Mouse (Mus musculus): ENCODE measurements around the gene Ccnc. TPM values are rescaled to one million over a fixed set of nuclear protein-coding genes. Genes with fewer than 3 reads are reported as not detected.
A peak's percentile ranks its signal among the peaks of the same experiment; 100 is the strongest.

Gene Ccnc
- polyA plus RNA-seq, 1 experiment from 2014 or later: 38.8 TPM

DNA sequence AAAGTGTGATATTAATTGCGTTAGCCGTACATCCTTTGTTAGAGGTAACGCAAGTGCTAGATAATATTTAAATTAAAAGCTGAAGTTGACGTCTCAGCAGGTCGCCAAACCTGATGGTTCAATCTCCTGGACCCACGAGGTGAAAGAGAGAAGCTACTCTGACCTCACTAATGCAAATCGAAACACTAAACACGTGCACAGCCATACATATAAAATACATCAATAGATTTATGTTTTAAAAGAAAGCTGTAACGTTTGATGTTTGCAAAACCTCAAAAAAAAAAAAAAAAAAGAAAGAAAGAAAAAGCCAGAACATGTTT is 49.4 kb downstream of the Ccnc start:
- H3K4me1 ChIP-seq (replicated peaks; ENCODE audit: control insufficient read depth, insufficient read depth, low read length): peaks cover 18% of the 10 kb centered on the region
- H3K27me3 ChIP-seq (replicated peaks; ENCODE audit: control insufficient read depth, insufficient read depth, low read length): no peaks in the 10 kb centered on the region
- H3K36me3 ChIP-seq (ENCODE audit: control insufficient read depth, insufficient read depth, low read length): peaks cover 7% of the 10 kb centered on the region; the same call in 1 of the 2 replicates
- H3K9me3 ChIP-seq (ENCODE audit: control insufficient read depth, low read length): no peaks in the 10 kb centered on the region
- ATAC-seq (replicated peaks; ENCODE audit: low FRiP score) (no peak), DNase-seq (ENCODE audit: low spot score) (no peak)
- peak overlapping the region; percentile 87 for H3K9ac ChIP-seq (ENCODE audit: low read depth, low read length)
- peak overlapping the region; percentile 75; the same call in 1 of the 2 replicates for H3K27ac ChIP-seq (ENCODE audit: low read depth, low read length)
- peak overlapping the region; percentile 77 for H3K4me2 ChIP-seq
- peak overlapping the region; percentile 65 for H3K4me3 ChIP-seq (ENCODE audit: low read depth, low read length)
- 8% methylated on average over 9 of the region's 9 CpGs for WGBS

DNA sequence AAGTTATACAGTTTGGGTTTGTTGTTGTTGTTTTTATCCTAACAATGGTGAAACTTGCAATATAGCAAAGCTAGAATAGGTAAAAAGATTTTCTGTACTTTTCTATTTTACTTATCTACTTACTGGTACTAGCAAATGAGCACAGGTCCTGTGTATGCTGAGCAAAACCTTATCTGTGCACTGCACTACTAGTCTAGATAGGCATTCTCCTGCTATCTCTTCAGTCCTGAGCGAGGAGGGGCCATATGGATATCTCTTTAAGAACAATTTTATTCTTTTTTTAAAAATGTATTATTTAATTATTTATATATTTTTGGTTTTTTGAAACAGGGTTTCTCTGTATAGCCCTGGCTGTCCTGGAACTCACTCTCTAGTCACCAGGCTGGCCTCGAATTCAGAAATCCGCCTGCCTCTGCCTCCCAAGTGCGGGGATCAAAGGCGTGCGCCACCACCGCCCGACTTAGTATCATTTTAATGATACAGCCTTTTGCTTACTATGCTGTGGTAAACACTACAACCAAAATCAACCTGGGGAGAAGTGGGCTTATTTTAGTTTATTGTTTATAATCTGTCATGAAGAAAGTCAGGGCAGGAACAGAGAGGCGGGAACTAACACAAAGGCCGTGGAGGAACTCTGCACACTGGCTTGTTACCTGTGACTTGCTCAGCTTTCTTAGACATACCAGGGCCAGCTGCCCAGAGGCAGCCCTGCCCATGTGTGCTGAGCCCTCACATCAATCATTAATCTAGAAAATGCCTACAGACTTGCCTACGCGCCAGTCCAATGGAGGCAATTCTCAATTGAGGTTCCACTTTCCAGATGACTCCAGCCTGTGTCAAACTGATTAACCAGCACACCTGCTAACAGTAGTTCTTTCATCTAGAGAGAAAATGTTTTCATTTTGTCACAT is 53.6 kb downstream of the Ccnc start:
- peak; percentile 89 for ATAC-seq (replicated peaks; ENCODE audit: low FRiP score)
- no peak overlapping the region for H3K4me3 ChIP-seq (ENCODE audit: low read depth, low read length)
- peak overlapping the region; percentile 75 for H3K27ac ChIP-seq (ENCODE audit: low read depth, low read length)

DNA sequence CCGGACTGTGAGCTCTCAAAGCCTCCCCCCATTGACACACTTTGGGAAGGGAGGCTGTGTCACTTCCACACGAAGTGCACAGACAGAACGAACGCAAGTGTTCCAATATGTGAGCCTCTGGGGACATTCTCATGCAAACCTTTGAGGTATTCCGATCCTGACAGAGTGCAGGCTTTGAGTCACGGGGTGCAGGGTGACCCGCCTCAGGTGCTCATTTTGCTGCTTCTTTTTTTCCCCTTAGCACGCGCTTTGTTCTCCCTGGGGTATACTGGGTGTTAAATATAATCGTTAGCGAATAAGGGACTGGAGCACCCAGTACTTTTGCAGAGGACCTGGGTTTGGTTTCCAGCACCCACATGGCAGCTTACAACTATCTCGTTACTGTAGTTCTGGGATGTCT is 58.8 kb downstream of the Ccnc start:
- Histone ChIP-seq H3K9me3 (ENCODE audit: control insufficient read depth, low read length) (no peaks in the 10 kb centered on the region), H3K4me1 (replicated peaks; ENCODE audit: control insufficient read depth, insufficient read depth, low read length) (peaks cover 4% of the 10 kb centered on the region; the same call in 1 of the 2 replicates), H3K36me3 (ENCODE audit: control insufficient read depth, insufficient read depth, low read length) (peaks cover 34% of the 10 kb centered on the region)

More for the DNA sequence above, 53.6 kb downstream of the Ccnc start:
- H3K36me3 ChIP-seq (ENCODE audit: control insufficient read depth, insufficient read depth, low read length): peaks cover 28% of the 10 kb centered on the region
- DNase-seq (ENCODE audit: low spot score): no peak
- no peaks in the 10 kb centered on the region for H3K9me3 ChIP-seq (ENCODE audit: control insufficient read depth, low read length)
- peak overlapping the region; percentile 38 for H3K4me2 ChIP-seq
- 0 out of 2 replicates have a peak overlapping the region, but pooled peaks have one; percentile 15 for H3K9ac ChIP-seq (ENCODE audit: low read depth, low read length)
- H3K4me1 ChIP-seq (replicated peaks; ENCODE audit: control insufficient read depth, insufficient read depth, low read length): peaks cover 16% of the 10 kb centered on the region
- WGBS: 76% methylated on average over 12 of the region's 12 CpGs
- no peaks in the 10 kb centered on the region for H3K27me3 ChIP-seq (replicated peaks; ENCODE audit: control insufficient read depth, insufficient read depth, low read length)

DNA sequence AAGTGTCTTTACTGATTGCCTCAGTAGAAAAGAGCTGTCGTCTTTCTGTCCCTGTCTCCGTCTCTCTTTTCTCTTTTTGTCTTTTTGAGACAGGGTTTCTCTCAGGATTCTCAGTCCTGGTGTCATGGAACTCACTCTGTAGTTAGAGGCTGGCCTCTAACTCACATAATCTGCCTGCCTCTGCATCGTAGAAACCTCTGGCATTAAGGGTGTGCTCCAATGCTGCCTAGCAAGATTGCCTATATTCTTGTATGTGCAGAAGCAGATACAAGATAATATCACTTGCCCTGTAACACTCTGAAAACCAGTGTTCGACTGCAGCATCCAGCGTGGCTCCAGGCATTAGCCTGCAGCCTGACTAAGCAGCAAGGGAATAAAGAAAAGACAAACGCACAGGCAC is 61.4 kb downstream of the Ccnc start:
- H3K9ac ChIP-seq (ENCODE audit: low read depth, low read length): no peak overlapping the region
- ATAC-seq (replicated peaks; ENCODE audit: low FRiP score): no peak
- no peaks in the 10 kb centered on the region for H3K9me3 ChIP-seq (ENCODE audit: control insufficient read depth, low read length)
- H3K36me3 ChIP-seq (ENCODE audit: control insufficient read depth, insufficient read depth, low read length): peaks cover 19% of the 10 kb centered on the region
- H3K27me3 ChIP-seq (replicated peaks; ENCODE audit: control insufficient read depth, insufficient read depth, low read length): no peaks in the 10 kb centered on the region
- H3K27ac ChIP-seq (ENCODE audit: low read depth, low read length): no peak overlapping the region
- no peak overlapping the region for H3K4me3 ChIP-seq (ENCODE audit: low read depth, low read length)
- H3K4me2 ChIP-seq: no peak overlapping the region
- H3K4me1 ChIP-seq (replicated peaks; ENCODE audit: control insufficient read depth, insufficient read depth, low read length): no peaks in the 10 kb centered on the region
- no peak for DNase-seq (ENCODE audit: low spot score)
- WGBS: 85% methylated on average over 6 of the region's 6 CpGs

More for the DNA sequence above, 58.8 kb downstream of the Ccnc start:
- Histone ChIP-seq H3K9ac (ENCODE audit: low read depth, low read length) (no peak overlapping the region), H3K4me2 (no peak overlapping the region), H3K27ac (ENCODE audit: low read depth, low read length) (no peak overlapping the region), H3K27me3 (replicated peaks; ENCODE audit: control insufficient read depth, insufficient read depth, low read length) (no peaks in the 10 kb centered on the region), H3K4me3 (ENCODE audit: low read depth, low read length) (no peak overlapping the region)
- no peak for ATAC-seq (replicated peaks; ENCODE audit: low FRiP score)
- no peak for DNase-seq (ENCODE audit: low spot score)
- WGBS: 94% methylated on average over 12 of the region's 12 CpGs

DNA sequence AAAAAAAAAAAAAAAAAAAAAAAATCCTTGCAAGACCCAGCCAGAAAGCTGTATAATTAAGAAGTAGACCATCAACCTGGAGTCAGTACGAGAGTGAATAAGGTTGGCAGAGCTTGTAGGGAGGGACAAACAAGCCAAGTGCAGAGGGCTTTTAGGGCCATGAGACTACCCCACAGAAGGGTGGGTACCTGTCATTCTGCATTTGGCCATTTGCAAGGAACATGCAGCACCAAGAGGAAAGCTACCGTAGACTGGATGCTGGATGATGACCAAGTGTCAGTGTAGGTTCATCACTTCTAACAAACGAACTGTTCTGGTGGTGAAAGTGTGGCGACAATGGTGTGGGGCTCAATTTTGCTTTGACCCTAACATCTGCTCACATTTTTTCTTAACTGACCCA is 62.3 kb downstream of the Ccnc start:
- Histone ChIP-seq H3K4me2 (no peak overlapping the region), H3K4me3 (ENCODE audit: low read depth, low read length) (no peak overlapping the region), H3K27me3 (replicated peaks; ENCODE audit: control insufficient read depth, insufficient read depth, low read length) (no peaks in the 10 kb centered on the region), H3K9ac (ENCODE audit: low read depth, low read length) (no peak overlapping the region), H3K27ac (ENCODE audit: low read depth, low read length) (no peak overlapping the region), H3K4me1 (replicated peaks; ENCODE audit: control insufficient read depth, insufficient read depth, low read length) (no peaks in the 10 kb centered on the region), H3K36me3 (ENCODE audit: control insufficient read depth, insufficient read depth, low read length) (peaks cover 19% of the 10 kb centered on the region), H3K9me3 (ENCODE audit: control insufficient read depth, low read length) (no peaks in the 10 kb centered on the region)
- 84% methylated on average over 4 of the region's 4 CpGs for whole genome bisulfite sequencing
- DNase-seq (ENCODE audit: low spot score): no peak
- no peak for ATAC-seq (replicated peaks; ENCODE audit: low FRiP score)

DNA sequence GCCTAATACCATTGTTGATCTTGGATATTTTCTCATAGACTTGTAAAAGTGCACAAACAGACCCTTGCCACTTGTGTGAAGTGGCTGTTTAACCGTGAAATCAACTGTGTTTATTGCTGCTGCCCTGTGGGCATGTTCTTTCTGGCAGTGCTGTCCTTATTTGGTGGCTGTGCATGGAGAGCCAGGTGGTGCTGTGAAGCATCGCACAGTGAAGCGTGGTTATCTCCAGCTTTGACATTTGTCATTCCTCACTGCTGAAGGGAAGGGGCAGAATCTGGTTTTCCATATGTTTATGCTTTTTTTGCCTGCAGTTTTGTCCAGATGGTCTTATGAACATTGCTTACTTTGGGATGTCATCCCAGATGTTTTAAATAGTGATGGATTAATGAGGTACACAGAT is 66.1 kb downstream of the Ccnc start:
- 72% methylated on average over 3 of the region's 3 CpGs for WGBS
- Histone ChIP-seq H3K36me3 (ENCODE audit: control insufficient read depth, insufficient read depth, low read length) (peaks cover 3% of the 10 kb centered on the region; the same call in 1 of the 2 replicates), H3K9me3 (ENCODE audit: control insufficient read depth, low read length) (no peaks in the 10 kb centered on the region), H3K4me3 (ENCODE audit: low read depth, low read length) (no peak overlapping the region), H3K27ac (ENCODE audit: low read depth, low read length) (no peak overlapping the region), H3K4me2 (no peak overlapping the region), H3K9ac (ENCODE audit: low read depth, low read length) (no peak overlapping the region), H3K27me3 (replicated peaks; ENCODE audit: control insufficient read depth, insufficient read depth, low read length) (no peaks in the 10 kb centered on the region), H3K4me1 (replicated peaks; ENCODE audit: control insufficient read depth, insufficient read depth, low read length) (no peaks in the 10 kb centered on the region)
- ATAC-seq (replicated peaks; ENCODE audit: low FRiP score): no peak
- no peak for DNase-seq (ENCODE audit: low spot score)

DNA sequence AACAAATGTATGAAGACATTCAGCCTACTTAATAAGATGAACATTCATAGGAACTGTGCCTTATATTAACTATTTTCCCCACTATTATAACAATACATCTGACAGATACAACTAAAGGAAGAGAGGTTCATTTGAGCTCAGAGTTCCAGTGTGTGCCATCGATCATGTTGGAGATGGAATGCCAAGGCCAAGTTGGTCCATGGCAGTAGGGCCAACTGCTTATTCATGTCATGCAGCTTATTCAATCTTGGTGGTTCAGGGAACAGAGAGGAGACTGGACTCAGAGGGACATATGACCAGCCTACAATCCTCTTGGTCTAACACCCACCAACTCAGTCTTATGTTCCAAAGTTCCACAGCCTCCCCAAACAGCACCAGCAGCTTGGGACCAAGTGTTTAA is 73.5 kb downstream of the Ccnc start:
- no peak overlapping the region for H3K4me3 ChIP-seq (ENCODE audit: low read depth, low read length)
- no peaks in the 10 kb centered on the region for H3K27me3 ChIP-seq (replicated peaks; ENCODE audit: control insufficient read depth, insufficient read depth, low read length)
- H3K27ac ChIP-seq (ENCODE audit: low read depth, low read length): no peak overlapping the region
- ATAC-seq (replicated peaks; ENCODE audit: low FRiP score) (no peak), DNase-seq (ENCODE audit: low spot score) (no peak)
- peaks cover 13% of the 10 kb centered on the region; the same call in 1 of the 2 replicates for H3K36me3 ChIP-seq (ENCODE audit: control insufficient read depth, insufficient read depth, low read length)
- H3K9me3 ChIP-seq (ENCODE audit: control insufficient read depth, low read length): no peaks in the 10 kb centered on the region
- no peak overlapping the region for H3K9ac ChIP-seq (ENCODE audit: low read depth, low read length)
- H3K4me2 ChIP-seq: no peak overlapping the region
- no peaks in the 10 kb centered on the region for H3K4me1 ChIP-seq (replicated peaks; ENCODE audit: control insufficient read depth, insufficient read depth, low read length)
- WGBS: 95% methylated on average over 1 of the region's 1 CpGs

DNA sequence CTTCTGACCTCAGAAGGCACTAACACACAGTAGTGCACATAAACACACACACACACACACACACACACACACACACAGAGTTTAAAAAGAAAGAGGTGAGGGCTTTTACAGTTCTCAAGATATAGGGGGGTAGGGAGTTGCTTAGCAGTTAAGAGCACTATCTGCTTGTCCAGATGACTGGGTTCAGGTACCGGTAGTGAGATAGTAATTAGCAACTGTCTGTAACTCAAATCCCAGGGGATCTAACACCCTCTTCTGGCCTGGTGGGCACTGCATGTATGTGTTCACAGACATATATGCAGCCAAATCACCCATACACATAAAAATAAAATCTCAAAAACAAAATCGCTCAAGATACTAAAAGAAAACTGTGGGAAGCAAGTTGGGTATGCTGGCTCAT is 74.1 kb downstream of the Ccnc start:
- peak; percentile 87 for ATAC-seq (replicated peaks; ENCODE audit: low FRiP score)
- 78% methylated on average over 2 of the region's 2 CpGs for WGBS
- no peaks in the 10 kb centered on the region for H3K9me3 ChIP-seq (ENCODE audit: control insufficient read depth, low read length)
- no peak overlapping the region for H3K9ac ChIP-seq (ENCODE audit: low read depth, low read length)
- DNase-seq (ENCODE audit: low spot score): no peak
- H3K27ac ChIP-seq (ENCODE audit: low read depth, low read length): no peak overlapping the region
- no peaks in the 10 kb centered on the region for H3K4me1 ChIP-seq (replicated peaks; ENCODE audit: control insufficient read depth, insufficient read depth, low read length)
- no peak overlapping the region for H3K4me2 ChIP-seq
- peaks cover 14% of the 10 kb centered on the region; the same call in 1 of the 2 replicates for H3K36me3 ChIP-seq (ENCODE audit: control insufficient read depth, insufficient read depth, low read length)
- H3K27me3 ChIP-seq (replicated peaks; ENCODE audit: control insufficient read depth, insufficient read depth, low read length): no peaks in the 10 kb centered on the region
- no peak overlapping the region for H3K4me3 ChIP-seq (ENCODE audit: low read depth, low read length)

DNA sequence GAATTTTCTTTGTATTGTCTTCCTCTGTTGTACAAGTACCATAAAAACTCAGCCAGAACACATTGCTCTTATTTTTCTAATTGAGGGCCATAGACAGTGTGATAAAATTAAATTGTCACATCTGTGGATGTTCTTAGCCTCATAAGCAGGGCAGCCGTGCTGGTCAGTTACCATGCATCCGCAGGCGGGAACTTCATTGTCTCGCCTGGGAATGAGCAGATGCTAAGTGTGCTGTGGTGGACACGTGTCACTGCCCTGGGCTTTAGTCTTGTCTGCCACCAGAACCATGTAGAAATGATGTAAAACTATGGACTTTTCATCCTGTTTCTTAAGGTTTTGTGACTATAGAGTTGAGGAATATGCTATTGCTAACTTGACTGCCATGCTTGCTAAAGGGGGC is 79.7 kb downstream of the Ccnc start:
- DNase-seq (ENCODE audit: low spot score): no peak
- no peak for ATAC-seq (replicated peaks; ENCODE audit: low FRiP score)
- Histone ChIP-seq H3K4me1 (replicated peaks; ENCODE audit: control insufficient read depth, insufficient read depth, low read length) (no peaks in the 10 kb centered on the region), H3K9me3 (ENCODE audit: control insufficient read depth, low read length) (no peaks in the 10 kb centered on the region), H3K9ac (ENCODE audit: low read depth, low read length) (no peak overlapping the region), H3K4me2 (no peak overlapping the region), H3K4me3 (ENCODE audit: low read depth, low read length) (no peak overlapping the region), H3K27ac (ENCODE audit: low read depth, low read length) (no peak overlapping the region), H3K27me3 (replicated peaks; ENCODE audit: control insufficient read depth, insufficient read depth, low read length) (no peaks in the 10 kb centered on the region), H3K36me3 (ENCODE audit: control insufficient read depth, insufficient read depth, low read length) (peaks cover 16% of the 10 kb centered on the region)
- WGBS: 86% methylated on average over 5 of the region's 5 CpGs

Data from liver, embryonic 11.5 days (tissue).